In the genomic region with DNA sequence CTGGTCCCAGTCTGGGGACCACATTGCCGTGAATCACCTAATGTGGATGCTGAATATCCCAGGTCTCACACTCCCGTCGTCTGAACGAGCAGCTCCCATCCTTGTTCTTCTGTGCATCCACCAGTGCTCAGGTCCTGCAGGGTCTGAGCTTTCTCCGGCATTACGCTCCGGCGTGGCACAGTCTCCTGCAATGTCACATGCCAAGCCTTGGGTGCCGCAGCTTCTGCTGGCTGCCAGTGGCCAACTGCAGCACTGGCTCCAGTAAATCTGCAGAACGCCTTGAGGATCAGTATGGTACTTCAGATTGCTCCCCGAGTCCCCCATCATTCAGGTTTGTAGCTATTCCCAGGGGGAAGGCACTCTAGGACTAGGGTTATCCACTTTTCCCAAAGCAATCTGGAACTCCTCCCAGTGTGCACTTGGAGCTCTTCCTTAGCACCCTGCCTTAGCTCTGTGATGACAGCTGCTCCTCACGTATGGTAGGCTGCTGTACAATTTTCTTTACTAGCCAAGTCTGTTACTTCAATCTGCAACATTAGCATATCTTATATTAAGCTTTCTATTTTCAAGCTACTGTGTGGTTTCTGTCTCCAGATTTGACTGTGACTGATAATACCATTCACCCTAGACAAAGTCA, we compare ENCODE assay signal across 21 mouse cellular contexts.
DNase-seq lines count a peak whose midpoint lies in the region; ATAC-seq and TF ChIP-seq lines count a peak whose summit lies in the region.
"Had no signal": no experiment of that assay in that cellular context is flagged by ENCODE, and none has a peak within 500 bp of the region (broad histone marks: within the 10 kb centered on the region; RNA-seq: fewer than 3 reads in every experiment).

No protein-coding gene starts in this region.

- WGBS in forebrain, embryonic 14.5 days, result 83% methylated on average over 12 of the region's 12 CpGs
- WGBS in forebrain, embryonic 10.5 days, result 89% methylated on average over 12 of the region's 12 CpGs
- WGBS in forebrain, postnatal 0 days, result 60% methylated on average over 12 of the region's 12 CpGs

- H3K4me3 ChIP-seq in forebrain, embryonic 14.5 days (ENCODE audit: low read depth, low read length), result no peak overlapping the region
- no peak overlapping the region for H3K4me3 ChIP-seq in forebrain, embryonic 10.5 days
- no peak overlapping the region for H3K4me3 ChIP-seq in forebrain, postnatal 0 days (ENCODE audit: low read depth, low read length)
- H3K4me3 ChIP-seq: erythroblast, embryonic 14.5 days; gastrocnemius, adult 2 months; heart, embryonic 15.5 days; hindbrain, embryonic 12.5 days; liver, embryonic 12.5 days; midbrain, embryonic 12.5 days; neural tube, embryonic 13.5 days had no signal

- TF ChIP-seq CTCF in forebrain, postnatal 0 days (IDR thresholded peaks at IDR 0.05; ENCODE audit: low read depth), result no peak

- no peaks in the 10 kb centered on the region for H3K4me1 ChIP-seq in forebrain, embryonic 14.5 days (ENCODE audit: control insufficient read depth, insufficient read depth, low read length)
- H3K4me1 ChIP-seq in forebrain, embryonic 10.5 days, result no peaks in the 10 kb centered on the region
- H3K4me1 ChIP-seq in forebrain, postnatal 0 days (ENCODE audit: insufficient read depth), result no peaks in the 10 kb centered on the region
- H3K4me1 ChIP-seq: heart, embryonic 15.5 days; hindbrain, embryonic 12.5 days; liver, embryonic 12.5 days; midbrain, embryonic 12.5 days; neural tube, embryonic 13.5 days had no signal

- peak; percentile 69 for DNase-seq in forebrain, embryonic 14.5 days (ENCODE audit: low spot score)
- DNase-seq in forebrain, embryonic 10.5 days (ENCODE audit: extremely low spot score, low spot score), result no peak
- peak; percentile 78 for DNase-seq in brain, adult 2 months (ENCODE audit: low read depth, low spot score)
- peak; percentile 80 for DNase-seq in forebrain, postnatal 0 days
- peak; percentile 20 to 26 for DNase-seq in layer of hippocampus, postnatal 36 days
- no peak for DNase-seq in lung, postnatal 4 days
- DNase-seq in spleen, postnatal 36 days (ENCODE audit: low spot score in 2 of 2), result no peak
- DNase-seq: adrenal gland, adult 8-10 months; B cell, adult 2 months; gastrocnemius, adult 2 months; heart, adult 11 months; kidney, adult 9 months; kidney, postnatal 36 days; lung, embryonic 14.5 days; thymus, adult 2 months had no signal

- no peaks in the 10 kb centered on the region for H3K9me3 ChIP-seq in forebrain, embryonic 14.5 days (replicated peaks; ENCODE audit: control insufficient read depth, low read length)
- no peaks in the 10 kb centered on the region for H3K9me3 ChIP-seq in forebrain, embryonic 10.5 days
- H3K9me3 ChIP-seq in forebrain, postnatal 0 days (ENCODE audit: low read length), result 0 out of 2 replicates have a peak, but pooled peaks cover 3% of the 10 kb centered on the region
- H3K9me3 ChIP-seq: heart, embryonic 15.5 days; hindbrain, embryonic 12.5 days; liver, embryonic 12.5 days; midbrain, embryonic 12.5 days; neural tube, embryonic 13.5 days had no signal

- H3K4me2 ChIP-seq in forebrain, embryonic 14.5 days (ENCODE audit: low read length), result no peak overlapping the region
- no peak overlapping the region for H3K4me2 ChIP-seq in forebrain, postnatal 0 days (ENCODE audit: low read depth)
- H3K4me2 ChIP-seq: heart, embryonic 15.5 days; hindbrain, embryonic 12.5 days; liver, embryonic 12.5 days; lung, embryonic 14.5 days; midbrain, embryonic 12.5 days; neural tube, embryonic 13.5 days had no signal

- peak; percentile 84; the same call in 1 of the 2 replicates for ATAC-seq in forebrain, embryonic 14.5 days
- peak; percentile 94 for ATAC-seq in forebrain, postnatal 0 days
- ATAC-seq: liver, embryonic 12.5 days had no signal

- H3K27ac ChIP-seq in forebrain, embryonic 14.5 days (ENCODE audit: low read depth, low read length), result no peak overlapping the region
- H3K27ac ChIP-seq in forebrain, embryonic 10.5 days, result no peak overlapping the region
- H3K27ac ChIP-seq in forebrain, postnatal 0 days (ENCODE audit: low read depth, low read length), result 0 out of 2 replicates have a peak overlapping the region, but pooled peaks have one; percentile 9
- H3K27ac ChIP-seq: gastrocnemius, adult 2 months; heart, embryonic 15.5 days; hindbrain, embryonic 12.5 days; liver, embryonic 12.5 days; midbrain, embryonic 12.5 days; neural tube, embryonic 13.5 days had no signal

- H3K27me3 ChIP-seq in forebrain, embryonic 14.5 days (replicated peaks; ENCODE audit: control insufficient read depth, insufficient read depth, low read length), result 0 out of 2 replicates have a peak, but pooled peaks cover 3% of the 10 kb centered on the region
- no peaks in the 10 kb centered on the region for H3K27me3 ChIP-seq in forebrain, embryonic 10.5 days (ENCODE audit: poor library complexity, severe bottlenecking)
- H3K27me3 ChIP-seq in forebrain, postnatal 0 days (ENCODE audit: insufficient read depth, low read length), result no peaks in the 10 kb centered on the region
- H3K27me3 ChIP-seq: heart, embryonic 15.5 days; hindbrain, embryonic 12.5 days; liver, embryonic 12.5 days; midbrain, embryonic 12.5 days; neural tube, embryonic 13.5 days had no signal

- no peaks in the 10 kb centered on the region for H3K36me3 ChIP-seq in forebrain, embryonic 14.5 days (ENCODE audit: control insufficient read depth, insufficient read depth, low read length)
- H3K36me3 ChIP-seq in forebrain, embryonic 10.5 days (replicated peaks), result no peaks in the 10 kb centered on the region
- H3K36me3 ChIP-seq in forebrain, postnatal 0 days (ENCODE audit: insufficient read depth), result no peaks in the 10 kb centered on the region
- H3K36me3 ChIP-seq: heart, embryonic 15.5 days; hindbrain, embryonic 12.5 days; liver, embryonic 12.5 days; midbrain, embryonic 12.5 days; neural tube, embryonic 13.5 days had no signal

- no peak overlapping the region for H3K9ac ChIP-seq in forebrain, embryonic 14.5 days (ENCODE audit: low read length)
- no peak overlapping the region for H3K9ac ChIP-seq in forebrain, postnatal 0 days
- H3K9ac ChIP-seq: heart, embryonic 15.5 days; hindbrain, embryonic 12.5 days; liver, embryonic 12.5 days; lung, embryonic 14.5 days; midbrain, embryonic 12.5 days; neural tube, embryonic 13.5 days had no signal

Comparison
In these comparisons a context has a peak if more than half of its experiments do, and no peak if none do; other contexts are left out.
1. DNase-seq: peak in forebrain, embryonic 14.5 days (single experiment), brain, adult 2 months (single experiment), forebrain, postnatal 0 days (single experiment) and layer of hippocampus, postnatal 36 days (2 of 2); none in forebrain, embryonic 10.5 days (single experiment), lung, postnatal 4 days (0 of 2) and spleen, postnatal 36 days (0 of 2).